Mouse (Mus musculus) CH12.LX (cell line): ENCODE results near the gene Mrpl48.

Experiments used
- JUND ChIP-seq: conservative IDR thresholded peaks from 2 replicates; pipeline ENCODE4 v1.6.1; 2011; ENCODE audit warnings: low read depth, low read length, improper control_type of control experiment
- POLR2AphosphoS2 ChIP-seq: IDR thresholded peaks from 2 replicates; pipeline ENCODE4 v1.6.1; 2011; ENCODE audit warnings: low read depth, low read length, improper control_type of control experiment

- no peak for TF ChIP-seq POLR2AphosphoS2
- no peak for TF ChIP-seq JUND
Measured at GRCm38 (mm10) chr7:100496791-100497190, 111.3 kb downstream of the Mrpl48 start.
